24 mouse cellular contexts compared by ENCODE assay signal in the genomic region with DNA sequence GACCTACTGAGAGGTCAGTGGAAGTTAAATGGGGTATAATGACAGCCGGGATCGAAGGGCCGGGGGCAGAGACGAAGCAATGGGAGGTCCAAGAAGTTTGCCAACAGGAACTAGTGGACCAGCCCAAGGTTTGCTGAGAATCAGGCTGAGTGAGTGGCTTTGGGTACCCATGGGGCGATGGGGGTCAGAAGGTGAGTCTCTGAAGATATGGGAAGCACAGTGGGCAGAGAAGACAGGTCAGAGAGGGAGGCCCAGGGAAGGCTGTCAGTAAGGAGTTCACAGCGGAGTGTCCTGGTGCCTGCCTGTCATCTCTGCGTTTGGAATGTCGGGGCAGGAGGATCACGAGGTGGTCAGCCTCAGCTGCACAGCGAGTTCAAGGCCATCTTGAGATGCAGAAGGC. TPM values are rescaled to one million over a fixed set of nuclear protein-coding genes. Genes with fewer than 3 reads are reported as not detected.
"Had no signal": no experiment of that assay in that cellular context is flagged by ENCODE, and none has a peak within 500 bp of the region (broad histone marks: within the 10 kb centered on the region; RNA-seq: fewer than 3 reads in every experiment).

No protein-coding gene starts in this region.

- DNase-seq: lung, adult 18-20 months; lung, postnatal 14 days; lung, postnatal 4 days; midbrain, embryonic 14.5 days; retina, postnatal 1 day; right cerebral cortex, adult 18-20 months; right cerebral cortex, postnatal 25 days; right cerebral cortex, postnatal 4 days; spleen, adult 18-20 months; thymus, adult 18-20 months; thymus, postnatal 14 days; thymus, postnatal 36 days had no signal

- H3K9me3 ChIP-seq: lung, embryonic 15.5 days; neural tube, embryonic 13.5 days; neural tube, embryonic 15.5 days had no signal

- H3K9ac ChIP-seq: lung, embryonic 15.5 days; midbrain, embryonic 12.5 days; neural tube, embryonic 13.5 days; neural tube, embryonic 15.5 days had no signal

- H3K27me3 ChIP-seq: lung, embryonic 15.5 days had no signal

- H3K4me2 ChIP-seq: lung, embryonic 15.5 days; midbrain, embryonic 12.5 days; neural tube, embryonic 13.5 days; neural tube, embryonic 15.5 days had no signal

- ATAC-seq: lung, postnatal 0 days; midbrain, embryonic 16.5 days had no signal

- H3K4me3 ChIP-seq: lung, embryonic 15.5 days; midbrain, embryonic 12.5 days; myocyte; neural tube, embryonic 13.5 days; neural tube, embryonic 15.5 days had no signal

- H3K36me3 ChIP-seq: lung, embryonic 15.5 days; midbrain, embryonic 12.5 days; neural tube, embryonic 13.5 days; neural tube, embryonic 15.5 days had no signal

- H3K27ac ChIP-seq: midbrain, embryonic 12.5 days; neural tube, embryonic 13.5 days; neural tube, embryonic 15.5 days had no signal

RNA-seq across cellular contexts. Expression of a gene that starts 6.8 kb away (rescaled TPM):
- total RNA-seq: megakaryocyte-erythroid progenitor cell, adult 5-6 weeks had no signal
- polyA plus RNA-seq: lung, embryonic 15.5 days; lung, postnatal 0 days; midbrain, embryonic 12.5 days; midbrain, embryonic 14.5 days; midbrain, embryonic 16.5 days; neural tube, embryonic 11.5 days; neural tube, embryonic 13.5 days; neural tube, embryonic 15.5 days; stomach, embryonic 14.5 days; stomach, embryonic 16.5 days had no signal

RNA-seq across cellular contexts. Expression of a gene that starts 13.8 kb away (rescaled TPM):
- total RNA-seq: megakaryocyte-erythroid progenitor cell, adult 5-6 weeks had no signal

RNA-seq across cellular contexts. Expression of a gene that starts 34.2 kb away (rescaled TPM):
- total RNA-seq: megakaryocyte, adult 5-6 weeks; megakaryocyte-erythroid progenitor cell, adult 5-6 weeks had no signal
